25 mouse cellular contexts compared by ENCODE assay signal in the genomic region with DNA sequence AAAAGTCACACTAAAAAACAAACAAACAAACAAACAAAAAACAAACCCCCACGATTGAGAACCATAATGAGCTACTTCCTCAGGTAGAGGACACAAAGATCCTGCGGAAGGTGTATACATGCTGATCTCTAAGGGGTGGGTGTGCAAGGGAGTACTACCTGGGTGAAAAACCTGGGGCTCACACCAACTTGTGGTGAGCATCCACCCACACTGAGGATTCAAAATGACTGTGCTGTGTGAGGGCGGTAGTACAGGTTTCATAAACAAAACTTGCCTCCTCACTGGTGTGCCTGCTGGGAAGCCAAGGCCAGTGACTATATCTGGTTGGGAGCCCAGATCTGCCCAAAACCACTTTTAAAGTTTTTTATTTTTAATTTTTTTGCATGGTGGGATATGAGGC. TPM values are rescaled to one million over a fixed set of nuclear protein-coding genes. Genes with fewer than 3 reads are reported as not detected.
DNase-seq lines count a peak whose midpoint lies in the region; ATAC-seq lines count a peak whose summit lies in the region.
"Had no signal": no experiment of that assay in that cellular context is flagged by ENCODE, and none has a peak within 500 bp of the region (broad histone marks: within the 10 kb centered on the region; RNA-seq: fewer than 3 reads in every experiment).

No protein-coding gene starts in this region.

- no peak overlapping the region for H3K4me3 ChIP-seq in forebrain, embryonic 11.5 days (ENCODE audit: low read depth, low read length)
- H3K4me3 ChIP-seq: embryonic facial prominence, embryonic 13.5 days; embryonic facial prominence, embryonic 15.5 days; erythroblast, embryonic 14.5 days; forebrain, embryonic 10.5 days; forebrain, embryonic 13.5 days; forebrain, embryonic 15.5 days had no signal

- no peak overlapping the region for H3K27ac ChIP-seq in forebrain, embryonic 11.5 days (ENCODE audit: low read depth, low read length)
- H3K27ac ChIP-seq: embryonic facial prominence, embryonic 13.5 days; embryonic facial prominence, embryonic 15.5 days; forebrain, embryonic 10.5 days; forebrain, embryonic 13.5 days; forebrain, embryonic 15.5 days had no signal

- peak; percentile 80 for ATAC-seq in activated CD4-positive, CD25-positive, alpha-beta regulatory T cell, adult 4 months
- ATAC-seq in inflammation-experienced regulatory T-cells, adult 6 months, result peak; percentile 88
- no peak for ATAC-seq in forebrain, embryonic 11.5 days (replicated peaks; ENCODE audit: low FRiP score)
- ATAC-seq: forebrain, embryonic 13.5 days; forebrain, embryonic 15.5 days; forebrain, postnatal 0 days; Patski had no signal

- no peaks in the 10 kb centered on the region for H3K9me3 ChIP-seq in forebrain, embryonic 11.5 days (ENCODE audit: control insufficient read depth, low read length)
- H3K9me3 ChIP-seq: embryonic facial prominence, embryonic 13.5 days; embryonic facial prominence, embryonic 15.5 days; forebrain, embryonic 10.5 days; forebrain, embryonic 13.5 days; forebrain, embryonic 15.5 days had no signal

- DNase-seq in CD4-positive helper T cell, adult 2 months (ENCODE audit: low read depth, low spot score), result peak; percentile 79
- peak; percentile 66 for DNase-seq in CD4-positive, CD25-positive, alpha-beta regulatory T cell, adult 2 months (ENCODE audit: low read depth, low spot score)
- DNase-seq in cerebellum, postnatal 14 days, result no peak
- DNase-seq in forebrain, embryonic 11.5 days (ENCODE audit: low spot score), result no peak
- DNase-seq in right cerebral cortex, postnatal 36 days (ENCODE audit: low spot score in 2 of 2), result no peak
- DNase-seq: adrenal gland, adult 2 months; adrenal gland, postnatal 10 days; adrenal gland, postnatal 25 days; cerebellum, adult 11 months; cerebellum, adult 18-20 months; cerebellum, adult 9-10 months; cerebellum, postnatal 10 days; cerebellum, postnatal 36 days; embryo, embryonic 11 days; forebrain, postnatal 0 days had no signal

- H3K27me3 ChIP-seq in forebrain, embryonic 11.5 days (ENCODE audit: control insufficient read depth, insufficient read depth, low read length), result no peaks in the 10 kb centered on the region
- H3K27me3 ChIP-seq: embryonic facial prominence, embryonic 13.5 days; embryonic facial prominence, embryonic 15.5 days; forebrain, embryonic 13.5 days; forebrain, embryonic 15.5 days; Patski had no signal

- H3K4me2 ChIP-seq in forebrain, embryonic 11.5 days (ENCODE audit: low read depth, low read length, severe bottlenecking), result no peak overlapping the region
- H3K4me2 ChIP-seq: embryonic facial prominence, embryonic 13.5 days; embryonic facial prominence, embryonic 15.5 days; forebrain, embryonic 13.5 days; forebrain, embryonic 15.5 days had no signal

- 90% methylated on average over 3 of the region's 3 CpGs for whole genome bisulfite sequencing in forebrain, embryonic 11.5 days

- H3K9ac ChIP-seq in forebrain, embryonic 11.5 days (ENCODE audit: low read length), result no peak overlapping the region
- H3K9ac ChIP-seq: embryonic facial prominence, embryonic 13.5 days; embryonic facial prominence, embryonic 15.5 days; forebrain, embryonic 13.5 days; forebrain, embryonic 15.5 days; forebrain, postnatal 0 days had no signal

- H3K4me1 ChIP-seq in forebrain, embryonic 11.5 days (replicated peaks; ENCODE audit: control insufficient read depth, insufficient read depth, low read length), result no peaks in the 10 kb centered on the region
- H3K4me1 ChIP-seq: embryonic facial prominence, embryonic 13.5 days; embryonic facial prominence, embryonic 15.5 days; forebrain, embryonic 13.5 days; forebrain, embryonic 15.5 days had no signal

- no peaks in the 10 kb centered on the region for H3K36me3 ChIP-seq in forebrain, embryonic 11.5 days (ENCODE audit: control insufficient read depth, insufficient read depth, low read length)
- H3K36me3 ChIP-seq: embryonic facial prominence, embryonic 13.5 days; embryonic facial prominence, embryonic 15.5 days; forebrain, embryonic 10.5 days; forebrain, embryonic 15.5 days; G1E had no signal

RNA-seq across cellular contexts. Expression of gene Maf, which starts 19.2 kb away (rescaled TPM):
- 100 to 1,000 TPM in 1 of 2 experiments, 10 to 100 TPM in 1; 88.1 to 123 TPM for polyA plus RNA-seq in activated CD4-positive, CD25-positive, alpha-beta regulatory T cell, adult 4 months (2017; shearing (Covaris generic))
- polyA plus RNA-seq in inflammation-experienced regulatory T-cells, adult 6 months (2017; shearing (Covaris generic)), result 100 to 1,000 TPM; 109 to 129 (median 126) TPM
- polyA plus RNA-seq in forebrain, embryonic 11.5 days (2014; fragmentation: Nextera tagmentation; extraction: Ambion mirVana), result 3.3 and 4.0 TPM in 2 replicates
- polyA plus RNA-seq: G1E had no signal

Comparison
In these comparisons a context has a peak if more than half of its experiments do, and no peak if none do; other contexts are left out.
1. DNase-seq: peak in CD4-positive helper T cell, adult 2 months (single experiment) and CD4-positive, CD25-positive, alpha-beta regulatory T cell, adult 2 months (single experiment); none in cerebellum, postnatal 14 days (0 of 2), forebrain, embryonic 11.5 days (single experiment) and right cerebral cortex, postnatal 36 days (0 of 2).
2. RNA of gene Maf, which starts 19.2 kb away (polyA plus RNA-seq): 109 to 129 TPM in inflammation-experienced regulatory T-cells, adult 6 months and 88.1 to 123 TPM in activated CD4-positive, CD25-positive, alpha-beta regulatory T cell, adult 4 months; 3.3 to 4.0 TPM in forebrain, embryonic 11.5 days; every median in the first group is over 10 times any median in the second.